Mouse (Mus musculus): Measurements from ENCODE around the gene Serpina16.

GRCm38 (mm10) chr12:103657991-103658390, 17.9 kb downstream of the Serpina16 start:
- TF ChIP-seq CTCF (IDR thresholded peaks at IDR 0.05) (no peak), EP300 (IDR thresholded peaks at IDR 0.05) (no peak)

All from lung, postnatal 0 days (tissue).